Mouse (Mus musculus) layer of hippocampus, adult 6 months (tissue): ENCODE measurements around the gene C2cd2. TPM values are rescaled to one million over a fixed set of nuclear protein-coding genes. Genes with fewer than 3 reads are reported as not detected.

Experiments
- long read RNA-seq, 2 experiments: library from polyadenylated mRNA; unstranded; transcript quantifications; one replicate each; pipeline ENCODE4 v2.0.0; 2019 to 2020
- microRNA-seq: library from miRNA; unstranded; fragments of <30 nt; microRNA quantifications from one replicate; pipeline ENCODE4 v1.2.0, GENCODE M21; 2020
- polyA plus RNA-seq: library from polyadenylated mRNA; unstranded; fragments of <200 nt; fragmentation: Nextera tagmentation; gene quantifications from 2 replicates; pipeline ENCODE4 v1.2.3, GENCODE M21; 2021

Gene C2cd2
- 6.2 and 6.8 TPM in 2 replicates for polyA plus RNA-seq
- long read RNA-seq, experiment 1, full-length matches to known transcripts = 1 of 5 reads
- long read RNA-seq, experiment 1, partial matches to known transcripts = 0 of 5 reads
- long read RNA-seq, experiment 1, other reads (novel, unspliced or antisense) = 4 of 5 reads
- long read RNA-seq, experiment 2, full-length matches to known transcripts = 14 of 47 reads
- long read RNA-seq, experiment 2, partial matches to known transcripts = 1 of 47 reads
- long read RNA-seq, experiment 2, other reads (novel, unspliced or antisense) = 32 of 47 reads

GRCm38 (mm10) chr16:97962151-97962948, at the start of gene C2cd2, which contains the start of gene Zbtb21:
TSS of gene C2cd2 (minus strand) at chr16:97962598.
TSS of gene Zbtb21 (minus strand) at chr16:97962622.

DNA sequence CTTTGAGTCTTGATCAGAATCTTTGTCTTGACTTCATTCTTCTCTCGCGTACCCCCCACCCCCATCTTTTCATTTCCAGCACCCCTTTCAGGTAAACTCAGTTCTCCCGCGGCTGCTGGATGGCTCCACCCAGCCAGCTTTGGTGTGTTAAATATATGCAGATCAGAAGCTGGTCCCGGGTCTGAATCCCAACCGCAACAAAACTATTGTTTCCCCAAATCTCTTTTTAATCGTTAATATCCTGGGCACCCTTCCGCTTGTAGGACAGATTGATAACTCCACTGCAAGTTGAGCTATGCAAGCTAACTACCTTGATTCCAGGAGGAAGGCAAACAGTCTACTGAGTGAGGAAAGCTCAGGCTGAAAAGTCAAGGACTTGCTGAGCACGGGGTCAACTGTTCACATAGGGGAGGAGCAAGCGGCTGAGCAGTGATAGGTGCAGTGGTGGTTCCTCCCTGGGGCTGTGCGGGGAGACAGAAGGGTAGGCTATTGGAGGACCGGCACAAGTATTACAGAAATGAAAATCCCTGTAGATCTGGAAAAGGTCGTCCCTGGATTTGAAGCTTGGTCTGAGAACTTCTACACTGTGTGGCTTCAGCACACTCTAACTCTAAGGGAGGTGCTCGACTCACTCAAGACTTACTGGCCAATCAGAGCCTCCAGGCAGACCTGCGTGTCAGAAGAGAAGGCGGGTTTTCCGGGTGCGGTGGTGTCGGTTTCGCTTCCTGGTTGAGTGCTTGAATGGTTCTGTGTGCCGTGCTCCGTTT, 34.4 kb upstream of the C2cd2 start, which contains the start of gene B230307C23Rik:
Gene B230307C23Rik (plus strand): TSS at position 700 of the 767 bp plus-strand sequence.

DNA sequence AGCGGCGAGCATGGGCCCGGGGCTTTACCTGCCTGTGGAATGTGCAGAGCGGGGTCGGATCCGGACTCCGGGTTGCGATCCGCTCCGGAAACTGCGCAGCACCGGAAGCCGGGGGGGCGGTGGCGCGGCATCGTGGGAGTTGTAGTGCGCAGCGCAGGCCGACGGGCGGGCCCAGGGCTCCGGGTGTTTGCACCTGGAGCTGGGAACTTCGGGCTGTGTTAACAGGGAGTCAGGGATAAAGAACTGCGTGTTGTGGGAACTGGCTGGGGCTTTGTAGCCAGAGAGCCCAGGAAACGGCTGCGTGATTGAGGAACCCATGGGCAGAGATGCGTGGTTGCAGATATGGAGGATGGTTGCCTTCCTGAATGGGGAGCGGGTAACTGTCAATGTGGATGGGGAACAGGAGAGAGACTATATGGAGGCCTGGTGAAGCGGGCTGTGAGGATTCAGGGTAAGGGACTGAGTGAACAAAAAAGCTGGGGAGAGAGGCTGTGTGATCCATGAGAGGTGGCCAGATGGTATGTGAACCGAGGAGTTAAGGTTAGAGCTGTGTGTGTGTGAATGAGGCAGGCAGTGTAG, 110.6 kb downstream of the C2cd2 start, which contains the start of gene Prdm15:
Gene Prdm15 (minus strand): TSS at position 110 of the 579 bp plus-strand sequence.

Small RNAs within 50 kb of the gene (microRNA-seq; reads per million reads assigned to microRNA genes)
- gene Mir6964 = not detected

Other genes starting within 250 kb of the C2cd2 start
- 0.34 and 0.59 TPM in 2 replicates for gene Ripk4, start 198.8 kb downstream of the C2cd2 start, polyA plus RNA-seq
- 3.1 and 3.7 TPM in 2 replicates for gene Prdm15, start 110.7 kb downstream of the C2cd2 start, polyA plus RNA-seq
- gene Zbtb21, start within 50 bp of the C2cd2 start, polyA plus RNA-seq = 6.5 and 10.2 TPM in 2 replicates
- gene B230307C23Rik, start 34.7 kb upstream of the C2cd2 start, polyA plus RNA-seq = 8.4 and 13.9 TPM in 2 replicates
- gene A630089N07Rik, start 119.9 kb upstream of the C2cd2 start, polyA plus RNA-seq = 1.9 and 3.4 TPM in 2 replicates